In the genomic region with DNA sequence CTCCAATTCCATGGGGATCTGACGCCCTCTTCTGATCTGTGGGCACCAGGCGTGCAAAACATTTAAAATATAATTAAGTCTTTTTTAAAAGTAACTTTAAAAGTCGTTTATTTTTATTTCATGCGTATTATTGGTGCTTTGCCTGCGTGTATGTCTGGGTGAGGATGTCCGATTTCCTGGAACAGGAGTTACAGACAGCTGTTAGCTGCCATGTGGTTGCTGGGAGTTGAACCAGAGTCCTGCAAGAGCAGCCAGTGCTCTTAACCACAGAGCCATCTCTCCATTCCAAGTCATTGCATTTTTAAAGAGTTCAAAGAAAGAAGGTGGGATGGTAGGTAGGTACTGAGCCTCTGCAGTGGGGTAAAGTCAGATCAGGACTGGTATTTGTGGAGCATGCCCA, we compare ENCODE assay signal across 16 mouse cellular contexts. TPM values are rescaled to one million over a fixed set of nuclear protein-coding genes. Genes with fewer than 3 reads are reported as not detected.
A peak's percentile ranks its signal among the peaks of the same experiment; 100 is the strongest.
DNase-seq lines count a peak whose midpoint lies in the region; ATAC-seq and TF ChIP-seq lines count a peak whose summit lies in the region.
"Had no signal": no experiment of that assay in that cellular context is flagged by ENCODE, and none has a peak within 500 bp of the region (broad histone marks: within the 10 kb centered on the region; RNA-seq: fewer than 3 reads in every experiment).

No protein-coding gene starts in this region.

- H3K27me3 ChIP-seq in kidney, embryonic 15.5 days = no peaks in the 10 kb centered on the region
- H3K27me3 ChIP-seq in E14TG2a.4 (ENCODE audit: insufficient read depth, low read length) = no peaks in the 10 kb centered on the region
- H3K27me3 ChIP-seq in limb, embryonic 13.5 days = no peaks in the 10 kb centered on the region
- H3K27me3 ChIP-seq: forebrain, embryonic 13.5 days had no signal

- TF ChIP-seq CTCF in gastrocnemius, adult 2 months (IDR thresholded peaks at IDR 0.05) = no peak
- no peak for TF ChIP-seq CTCF in E14TG2a.4 (conservative IDR thresholded peaks at IDR 0.05; ENCODE audit: low read length)

- H3K36me3 ChIP-seq in kidney, embryonic 15.5 days = peaks cover 15% of the 10 kb centered on the region
- peaks cover 83% of the 10 kb centered on the region for H3K36me3 ChIP-seq in E14TG2a.4 (ENCODE audit: insufficient read depth, low read length)
- peaks cover 34% of the 10 kb centered on the region for H3K36me3 ChIP-seq in limb, embryonic 13.5 days

- H3K4me1 ChIP-seq in kidney, embryonic 15.5 days = peaks cover 99% of the 10 kb centered on the region
- H3K4me1 ChIP-seq in E14TG2a.4 (replicated peaks; ENCODE audit: low read depth, low read length) = peaks cover 93% of the 10 kb centered on the region
- peaks cover 99% of the 10 kb centered on the region for H3K4me1 ChIP-seq in limb, embryonic 13.5 days

- H3K27ac ChIP-seq in gastrocnemius, adult 2 months = peak overlapping the region; percentile 94
- H3K27ac ChIP-seq in kidney, embryonic 15.5 days = peak overlapping the region; percentile 94; the same call in 1 of the 2 replicates
- H3K27ac ChIP-seq in limb, embryonic 13.5 days = peak overlapping the region; percentile 80; the same call in 1 of the 2 replicates
- H3K27ac ChIP-seq: forebrain, embryonic 13.5 days; midbrain, embryonic 10.5 days had no signal

- H3K9ac ChIP-seq in kidney, embryonic 15.5 days = no peak overlapping the region
- no peak overlapping the region for H3K9ac ChIP-seq in limb, embryonic 13.5 days
- H3K9ac ChIP-seq: forebrain, embryonic 13.5 days had no signal

- no peak overlapping the region for H3K4me3 ChIP-seq in gastrocnemius, adult 2 months
- H3K4me3 ChIP-seq in kidney, embryonic 15.5 days (replicated peaks) = no peak overlapping the region
- peak overlapping the region; percentile 74 for H3K4me3 ChIP-seq in E14TG2a.4 (replicated peaks; ENCODE audit: low read length)
- H3K4me3 ChIP-seq in limb, embryonic 13.5 days = no peak overlapping the region
- H3K4me3 ChIP-seq: forebrain, embryonic 13.5 days; midbrain, embryonic 10.5 days had no signal

- no peak for ATAC-seq in kidney, embryonic 15.5 days (replicated peaks; ENCODE audit: low FRiP score)
- no peak for ATAC-seq in limb, embryonic 13.5 days (ENCODE audit: low FRiP score, low read depth)
- ATAC-seq: forebrain, embryonic 13.5 days had no signal

- intact Hi-C loops in gastrocnemius, adult 2 months (cut with DNase I) = no loop called here

- no peak overlapping the region for H3K4me2 ChIP-seq in kidney, embryonic 15.5 days
- H3K4me2 ChIP-seq in limb, embryonic 13.5 days (replicated peaks) = no peak overlapping the region
- H3K4me2 ChIP-seq: forebrain, embryonic 13.5 days had no signal

- no peak for DNase-seq in gastrocnemius, adult 2 months
- DNase-seq in gastrocnemius, postnatal 10 days = no peak
- no peak for DNase-seq in kidney, adult 18-20 months
- DNase-seq in adrenal gland, adult 2 months = no peak
- no peak for DNase-seq in adrenal gland, adult 18-20 months (ENCODE audit: low spot score in 2 of 2)
- DNase-seq: adrenal gland, postnatal 25 days; cerebellum, postnatal 25 days; kidney, adult 9 months; layer of hippocampus, adult 9-11 months; right cerebral cortex, postnatal 25 days had no signal

- WGBS in kidney, embryonic 15.5 days = 82% methylated on average over 6 of the region's 6 CpGs
- WGBS in limb, embryonic 13.5 days = 58% methylated on average over 6 of the region's 6 CpGs

- H3K9me3 ChIP-seq in kidney, embryonic 15.5 days (replicated peaks) = no peaks in the 10 kb centered on the region
- H3K9me3 ChIP-seq in E14TG2a.4 (ENCODE audit: low read length) = no peaks in the 10 kb centered on the region
- no peaks in the 10 kb centered on the region for H3K9me3 ChIP-seq in limb, embryonic 13.5 days
- H3K9me3 ChIP-seq: forebrain, embryonic 13.5 days; G1E; midbrain, embryonic 10.5 days had no signal

RNA-seq across cellular contexts. Expression of a gene that starts 43.5 kb away (rescaled TPM):
- 10 to 100 TPM; 30.2 to 55.1 TPM for total RNA-seq in gastrocnemius, adult 2 months (2021)
- 10 to 100 TPM; 58.2 to 82.8 TPM for total RNA-seq in gastrocnemius, postnatal 10 days (2021)
- 7.4 and 10.1 TPM in 2 replicates for polyA plus RNA-seq in kidney, embryonic 15.5 days (2015; fragmentation: Nextera tagmentation; extraction: Ambion mirVana)
- polyA plus RNA-seq in limb, embryonic 13.5 days (2015; fragmentation: Nextera tagmentation; extraction: Ambion mirVana) = 11.3 and 11.5 TPM in 2 replicates
- 10 to 100 TPM; 64.3 to 88.3 TPM for total RNA-seq in adrenal gland, adult 2 months (2021)
- 78.1 and 88.7 TPM in 2 replicates for polyA plus RNA-seq in adrenal gland, adult 2 months (2012; rRNA removed)
- 10 to 100 TPM; 72.1 to 86.9 TPM for total RNA-seq in adrenal gland, adult 18-20 months (2021)
